Mouse (Mus musculus) kidney, adult 2 months (tissue): ENCODE measurements around the gene Lrrc42. TPM values are rescaled to one million over a fixed set of nuclear protein-coding genes. Genes with fewer than 3 reads are reported as not detected.

Experiments used
- DNase-seq: peaks from one replicate; pipeline ENCODE4 v3.0.0; 2021
- H3K27ac ChIP-seq: fragments of 200-500 bp; 2 replicates; pipeline ENCODE4 v1.5.1; 2012; ENCODE audit warnings: low read depth, low read length, control low read depth, inconsistent platforms; ENCODE audit not compliant: insufficient read depth
- H3K27me3 ChIP-seq: fragments of 200-500 bp; replicated peaks from 2 replicates; pipeline ENCODE4 v1.6.1; 2012; ENCODE audit warnings: mild to moderate bottlenecking, moderate library complexity, low read length, inconsistent platforms; ENCODE audit not compliant: control insufficient read depth, insufficient read depth
- H3K36me3 ChIP-seq: fragments of 200-500 bp; 2 replicates; pipeline ENCODE4 v1.6.1; 2012; ENCODE audit warnings: mild to moderate bottlenecking, moderate library complexity, low read length, inconsistent platforms; ENCODE audit not compliant: control insufficient read depth, insufficient read depth
- H3K4me1 ChIP-seq: fragments of 200-500 bp; 2 replicates; pipeline ENCODE4 v1.6.1; 2011; ENCODE audit warnings: low read length; ENCODE audit not compliant: control insufficient read depth, insufficient read depth
- H3K4me3 ChIP-seq: fragments of 200-500 bp; 2 replicates; pipeline ENCODE4 v1.5.1; 2011; ENCODE audit warnings: mild to moderate bottlenecking, low read depth, low read length, control low read depth; ENCODE audit not compliant: insufficient read depth
- CTCF ChIP-seq: fragments of 200-500 bp; conservative IDR thresholded peaks from 2 replicates; pipeline ENCODE4 v1.5.1; 2011; ENCODE audit warnings: low read depth, mild to moderate bottlenecking, control low read depth, low read length, moderate library complexity, mixed read lengths; ENCODE audit not compliant: insufficient read depth, insufficient read length
- POLR2A ChIP-seq: fragments of 200-500 bp; IDR thresholded peaks from one replicate; pipeline ENCODE4 v1.6.1; 2011; ENCODE audit warnings: low read depth, low read length, control low read depth
- WGBS: fragments of 180-500 bp; shearing (Covaris S2); methylation state at CpG from one replicate; pipeline ENCODE4 v1.1.7; 2018; 5-methylcytosine and 5-hydroxymethylcytosine counted together
- polyA plus RNA-seq: library from polyadenylated mRNA; depleted of rRNA; stranded (reverse); fragments of >200 nt; gene quantifications from 2 replicates; pipeline ENCODE4 v1.2.3, GENCODE M21; 2012

Lrrc42 gene
- polyA plus RNA-seq, 1 experiment: 11.7 TPM

DNA sequence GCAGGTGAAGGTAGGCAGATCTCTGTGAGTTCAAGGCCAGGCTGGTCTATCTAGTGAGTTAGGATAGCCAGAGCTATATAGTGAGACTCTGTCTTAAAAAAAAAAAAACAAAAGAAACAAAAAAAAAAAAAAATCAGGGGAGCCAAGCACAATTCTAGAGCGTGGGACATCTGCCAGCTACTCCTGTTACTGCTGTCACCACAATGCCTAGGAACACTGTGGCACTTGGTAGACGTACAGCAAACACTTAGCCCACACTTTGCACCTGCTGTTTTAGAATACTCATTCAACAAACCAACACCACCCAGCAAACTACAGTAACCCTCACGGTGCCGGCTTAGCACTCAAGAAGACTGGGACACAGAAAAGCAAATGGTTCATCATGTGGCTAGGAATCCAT is 41.9 kb downstream of the Lrrc42 start:
- no peaks in the 10 kb centered on the region for H3K27me3 ChIP-seq

DNA sequence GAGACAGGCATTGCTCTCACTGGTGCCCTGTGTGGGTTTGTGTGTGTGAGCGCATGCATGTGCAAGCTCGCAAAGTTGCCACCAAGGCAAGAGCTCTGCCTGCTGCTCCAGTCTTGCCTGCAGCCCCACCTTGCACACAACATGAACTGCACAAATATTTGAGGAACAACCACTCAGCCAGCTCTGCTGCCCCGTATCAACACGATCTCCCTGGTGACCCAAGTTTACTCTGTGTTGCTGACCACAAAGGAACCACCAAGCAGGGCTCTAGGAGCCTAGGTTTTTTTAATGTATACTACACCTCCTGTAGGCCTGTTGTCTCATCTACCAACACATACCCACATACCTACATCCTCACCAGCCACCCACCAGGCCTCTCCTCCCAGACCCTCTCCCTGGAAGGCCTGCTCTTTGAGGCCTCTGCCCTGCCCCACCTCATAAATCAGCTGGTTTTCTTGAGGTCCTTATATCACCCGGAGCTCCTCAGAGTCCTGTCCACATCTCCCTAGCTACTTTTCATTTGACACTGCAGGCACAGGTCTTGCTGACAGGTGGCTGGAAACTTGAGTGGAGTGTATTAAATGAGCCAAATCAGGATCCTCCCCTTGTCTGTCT is 42.7 kb downstream of the Lrrc42 start:
- no peak for TF ChIP-seq POLR2A
- no peak for TF ChIP-seq CTCF
- Histone ChIP-seq H3K27ac (no peak overlapping the region), H3K27me3 (no peaks in the 10 kb centered on the region), H3K4me3 (no peak overlapping the region), H3K36me3 (no peaks in the 10 kb centered on the region), H3K4me1 (no peaks in the 10 kb centered on the region)
- WGBS: 55% methylated on average over 5 of the region's 5 CpGs
- DNase-seq: no peak

More for the DNA sequence above, 41.9 kb downstream of the Lrrc42 start:
- TF ChIP-seq POLR2A: no peak
- no peak for TF ChIP-seq CTCF
- no peak overlapping the region for H3K4me3 ChIP-seq
- 84% methylated on average over 4 of the region's 4 CpGs for WGBS
- H3K4me1 ChIP-seq: no peaks in the 10 kb centered on the region
- H3K36me3 ChIP-seq: no peaks in the 10 kb centered on the region
- no peak overlapping the region for H3K27ac ChIP-seq
- no peak for DNase-seq

DNA sequence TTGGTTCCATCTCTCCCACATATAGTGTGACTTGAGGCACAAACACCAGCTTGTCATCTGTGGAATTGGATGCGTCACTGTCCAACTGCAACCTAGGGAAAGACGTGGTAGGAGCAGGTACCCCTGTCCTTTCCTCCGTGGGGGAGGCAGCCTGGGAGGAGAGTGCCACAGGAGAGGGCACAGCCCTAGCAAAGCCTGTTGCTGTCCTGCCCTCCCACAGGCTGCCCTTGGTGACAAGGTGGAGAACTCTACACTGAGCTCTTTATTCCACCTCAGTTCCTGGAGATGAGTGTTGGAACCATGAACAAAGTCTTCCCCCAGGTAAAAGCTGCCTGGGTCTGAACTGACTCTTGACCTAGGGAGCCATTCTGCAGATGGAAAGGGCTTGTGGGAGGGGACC is 44.5 kb downstream of the Lrrc42 start, which contains the start of gene Ldlrad1:
Gene Ldlrad1, plus strand, starts transcription at position 301 of the 400 bp plus-strand sequence.
- H3K36me3 ChIP-seq: peaks cover 1% of the 10 kb centered on the region; the same call in 1 of the 2 replicates
- no peaks in the 10 kb centered on the region for H3K27me3 ChIP-seq
- no peak within 1 kb of the TSS for H3K4me3 ChIP-seq
- H3K4me1 ChIP-seq: no peaks in the 10 kb centered on the region
- TF ChIP-seq CTCF (no peak), POLR2A (no peak)
- WGBS: 62% methylated on average over 3 of the region's 3 CpGs
- no peak for DNase-seq
- H3K27ac ChIP-seq: no peak within 1 kb of the TSS

DNA sequence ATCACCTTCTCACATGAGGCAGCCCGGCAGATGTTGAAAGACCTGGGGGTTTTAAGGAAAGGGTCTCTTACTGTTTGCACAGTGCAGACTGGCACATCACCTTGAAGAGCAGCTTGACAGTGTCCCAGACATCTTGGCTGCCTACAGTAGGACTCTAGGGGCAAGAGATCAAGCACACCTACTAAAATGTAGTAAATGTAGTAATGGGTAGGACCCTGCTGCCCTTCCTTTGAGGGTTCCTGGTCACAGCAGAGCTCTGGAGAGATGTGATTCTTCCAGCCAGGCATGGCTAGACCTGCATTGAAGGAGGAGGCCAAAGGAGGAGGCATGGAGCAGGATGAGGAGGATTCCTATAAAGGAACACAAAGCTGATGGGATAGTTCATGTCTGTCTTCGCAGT is 46.3 kb downstream of the Lrrc42 start:
- 98% methylated on average over 2 of the region's 2 CpGs for WGBS
- Histone ChIP-seq H3K4me1 (no peaks in the 10 kb centered on the region), H3K27me3 (no peaks in the 10 kb centered on the region), H3K4me3 (no peak overlapping the region), H3K27ac (no peak overlapping the region), H3K36me3 (peaks cover 1% of the 10 kb centered on the region; the same call in 1 of the 2 replicates)
- no peak for DNase-seq
- TF ChIP-seq CTCF: no peak
- no peak for TF ChIP-seq POLR2A

DNA sequence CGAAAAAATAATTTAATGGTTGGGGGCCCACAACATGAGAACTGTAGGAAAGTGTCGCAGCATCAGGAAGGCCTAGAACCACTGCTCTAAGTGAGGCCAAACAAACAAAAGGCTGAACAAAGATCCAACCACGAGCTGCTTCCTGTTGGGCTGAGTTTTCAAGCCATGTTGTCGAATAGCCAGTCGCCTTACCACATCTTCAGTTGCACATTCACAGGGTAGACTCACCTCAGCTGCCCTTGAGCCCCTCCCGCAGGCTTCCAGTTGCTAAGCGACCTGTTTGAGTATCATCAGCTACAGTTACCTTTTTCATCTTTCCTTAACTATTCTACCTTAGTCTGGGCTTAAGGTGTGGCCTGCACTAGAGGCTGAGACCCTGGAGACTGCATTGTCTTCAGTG is 50.3 kb downstream of the Lrrc42 start:
- H3K36me3 ChIP-seq: peaks cover 3% of the 10 kb centered on the region
- TF ChIP-seq CTCF (no peak), POLR2A (no peak)
- 71% methylated on average over 7 of the region's 7 CpGs for WGBS

DNA sequence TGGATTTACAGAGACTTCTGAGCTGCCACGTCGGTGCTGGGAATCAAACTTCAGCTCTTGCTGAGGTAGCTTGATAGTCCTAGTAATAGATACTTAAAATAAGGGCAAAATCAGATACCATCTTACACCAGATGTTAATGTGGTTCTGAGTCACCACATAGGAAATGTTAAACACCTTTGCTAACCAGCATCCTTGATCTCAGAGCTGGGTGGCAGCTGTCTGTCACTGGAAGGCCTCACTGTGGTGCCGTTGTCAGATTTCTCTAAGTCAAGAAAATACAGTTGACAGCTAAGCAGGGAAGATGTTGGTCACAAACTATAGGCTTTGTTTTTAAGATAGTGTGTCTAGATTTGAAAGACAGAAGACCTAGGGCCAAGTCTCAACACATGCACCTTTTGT is 51.6 kb downstream of the Lrrc42 start:
- Histone ChIP-seq H3K36me3 (peaks cover 4% of the 10 kb centered on the region), H3K27me3 (no peaks in the 10 kb centered on the region), H3K4me3 (no peak overlapping the region), H3K4me1 (no peaks in the 10 kb centered on the region), H3K27ac (no peak overlapping the region)
- WGBS: 91% methylated on average over 3 of the region's 3 CpGs
- TF ChIP-seq POLR2A (no peak), CTCF (no peak)
- no peak for DNase-seq

More for the DNA sequence above, 50.3 kb downstream of the Lrrc42 start:
- H3K4me1 ChIP-seq: no peaks in the 10 kb centered on the region
- no peaks in the 10 kb centered on the region for H3K27me3 ChIP-seq
- no peak overlapping the region for H3K27ac ChIP-seq
- no peak for DNase-seq
- H3K4me3 ChIP-seq: no peak overlapping the region

DNA sequence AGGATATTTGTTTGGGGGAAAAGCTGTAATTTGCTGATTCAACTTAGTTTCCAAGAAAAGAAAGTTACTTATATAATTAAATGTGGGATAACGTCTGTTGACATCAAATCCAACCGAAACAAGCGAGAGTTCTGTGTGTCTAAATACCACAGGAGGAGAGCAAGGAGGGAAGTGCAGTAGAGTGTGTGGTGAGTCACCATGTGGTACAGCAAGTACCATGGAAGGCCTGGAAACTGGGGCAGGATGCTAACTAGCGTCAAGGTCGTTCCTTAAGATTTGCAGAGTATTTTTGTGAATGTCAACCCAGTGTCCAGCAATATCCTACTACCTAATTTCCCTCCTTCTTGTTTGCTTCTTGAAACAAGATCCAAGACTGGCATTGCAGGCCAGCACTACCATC is 55.3 kb downstream of the Lrrc42 start:
- Histone ChIP-seq H3K27ac (no peak overlapping the region), H3K4me3 (no peak overlapping the region), H3K27me3 (no peaks in the 10 kb centered on the region), H3K4me1 (no peaks in the 10 kb centered on the region), H3K36me3 (peaks cover 3% of the 10 kb centered on the region)
- DNase-seq: no peak
- 86% methylated on average over 5 of the region's 5 CpGs for WGBS
- TF ChIP-seq POLR2A: no peak
- TF ChIP-seq CTCF: no peak
